Mouse (Mus musculus) lung, embryonic 15.5 days (tissue): ENCODE measurements around the gene Snap25. TPM values are rescaled to one million over a fixed set of nuclear protein-coding genes. Genes with fewer than 3 reads are reported as not detected.

ENCODE experiments used
- ATAC-seq: fragments of 200-750 bp; cut with Nextera tagmentation; 2 replicates; pipeline ENCODE4 v1.8.0; 2017; ENCODE audit warnings: moderate number of reproducible peaks, borderline replicate concordance; ENCODE audit not compliant: low FRiP score, low TSS enrichment; ENCODE audit errors: extremely low read depth
- H3K27ac ChIP-seq: fragments of 300-500 bp; sonication (generic); 2 replicates; pipeline ENCODE4 v1.5.1; 2015; ENCODE audit warnings: moderate library complexity, mild to moderate bottlenecking, inconsistent platforms
- H3K27me3 ChIP-seq: fragments of 300-500 bp; sonication (generic); 2 replicates; pipeline ENCODE4 v1.6.1; 2015; ENCODE audit warnings: inconsistent platforms
- H3K36me3 ChIP-seq: fragments of 300-500 bp; sonication (generic); 2 replicates; pipeline ENCODE4 v1.6.1; 2015; ENCODE audit warnings: inconsistent platforms
- H3K4me1 ChIP-seq: fragments of 300-500 bp; sonication (generic); 2 replicates; pipeline ENCODE4 v1.6.1; 2015; ENCODE audit warnings: inconsistent platforms
- H3K4me2 ChIP-seq: fragments of 300-500 bp; sonication (generic); 2 replicates; pipeline ENCODE4 v1.6.1; 2015; ENCODE audit warnings: inconsistent platforms, mild to moderate bottlenecking, moderate library complexity
- H3K4me3 ChIP-seq: fragments of 300-500 bp; sonication (generic); 2 replicates; pipeline ENCODE4 v1.5.1; 2015; ENCODE audit warnings: mild to moderate bottlenecking, inconsistent platforms
- H3K9ac ChIP-seq: fragments of 300-500 bp; sonication (generic); 2 replicates; pipeline ENCODE4 v1.6.1; 2015; ENCODE audit warnings: inconsistent platforms
- H3K9me3 ChIP-seq: fragments of 300-500 bp; sonication (generic); 2 replicates; pipeline ENCODE4 v1.6.1; 2016; ENCODE audit warnings: inconsistent platforms
- WGBS: fragments of 180-500 bp; shearing (Covaris S2); methylation state at CpG from one replicate; pipeline ENCODE4 v1.1.7; 2015; 5-methylcytosine and 5-hydroxymethylcytosine counted together
- polyA plus RNA-seq: library from polyadenylated mRNA; unstranded; fragments of >200 nt; fragmentation: Nextera tagmentation; extraction: Ambion mirVana; gene quantifications from 2 replicates; pipeline ENCODE4 v1.2.1, GENCODE M21; 2015

Gene Snap25
- polyA plus RNA-seq, 1 experiment from 2014 or later, result 1.6 TPM

DNA sequence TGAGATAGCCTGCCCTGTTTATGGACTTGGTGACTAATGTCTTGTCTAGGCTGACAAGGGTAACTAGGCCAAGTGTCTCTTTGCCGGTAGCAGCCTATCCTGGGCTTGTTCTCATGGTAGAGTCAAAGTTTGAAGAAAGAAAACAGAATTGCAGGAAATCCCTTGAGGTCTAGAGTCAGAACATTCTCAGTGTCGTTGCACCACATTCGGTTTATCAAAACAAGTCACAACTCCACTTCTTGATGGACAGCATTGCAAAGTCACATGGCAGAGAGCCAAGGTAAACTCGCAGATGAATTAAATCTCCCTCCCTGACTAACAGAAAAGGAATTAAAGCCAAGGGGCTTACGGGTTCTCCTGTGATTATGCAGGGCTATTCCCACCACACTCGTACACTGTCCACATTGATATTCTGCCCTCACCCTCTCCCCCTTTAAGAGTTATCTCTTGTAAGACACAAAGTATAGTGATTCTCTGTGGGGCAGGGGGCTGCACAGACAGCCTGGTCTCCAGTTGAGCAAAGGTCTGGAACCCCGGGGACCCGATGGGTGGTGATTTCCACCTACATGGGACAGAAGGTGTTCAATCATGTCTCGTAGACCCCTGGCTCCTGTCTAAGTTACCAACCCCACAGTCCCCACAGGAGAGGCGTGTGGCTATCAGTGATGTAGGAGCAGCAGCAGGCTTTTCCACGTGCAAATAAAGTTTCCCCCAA lies 30.9 kb upstream of the Snap25 start:
- Histone ChIP-seq H3K9ac (no peak overlapping the region), H3K27me3 (no peaks in the 10 kb centered on the region), H3K36me3 (no peaks in the 10 kb centered on the region), H3K9me3 (no peaks in the 10 kb centered on the region), H3K4me1 (peaks cover 19% of the 10 kb centered on the region), H3K4me2 (no peak overlapping the region), H3K4me3 (no peak overlapping the region), H3K27ac (no peak overlapping the region)
- WGBS, result 57% methylated on average over 11 of the region's 11 CpGs
- no peak for ATAC-seq

DNA sequence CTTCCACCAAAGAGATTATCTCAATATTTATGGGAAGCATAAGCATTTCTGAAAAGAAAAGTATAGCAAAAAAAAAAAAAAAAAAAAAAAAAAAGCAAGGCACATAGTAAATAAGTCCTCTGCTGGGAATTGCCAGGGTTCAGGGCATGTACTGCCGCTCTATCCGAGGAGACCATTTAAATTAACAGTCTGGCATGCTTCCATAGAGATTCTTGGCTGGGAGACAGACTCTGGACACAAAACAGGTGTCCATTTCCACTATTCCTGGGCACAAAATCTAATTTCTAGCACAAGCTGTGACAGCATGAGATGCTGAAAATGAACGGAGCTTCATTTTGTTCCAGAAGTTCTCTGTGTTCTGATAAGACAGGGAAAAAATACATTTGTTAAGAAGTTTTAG lies 27.1 kb upstream of the Snap25 start:
- 48% methylated on average over 3 of the region's 3 CpGs for WGBS
- H3K4me3 ChIP-seq, result no peak overlapping the region
- ATAC-seq, result no peak
- H3K9ac ChIP-seq, result no peak overlapping the region
- no peaks in the 10 kb centered on the region for H3K4me1 ChIP-seq
- H3K27me3 ChIP-seq, result no peaks in the 10 kb centered on the region
- no peaks in the 10 kb centered on the region for H3K36me3 ChIP-seq
- H3K9me3 ChIP-seq, result no peaks in the 10 kb centered on the region
- no peak overlapping the region for H3K4me2 ChIP-seq
- no peak overlapping the region for H3K27ac ChIP-seq

DNA sequence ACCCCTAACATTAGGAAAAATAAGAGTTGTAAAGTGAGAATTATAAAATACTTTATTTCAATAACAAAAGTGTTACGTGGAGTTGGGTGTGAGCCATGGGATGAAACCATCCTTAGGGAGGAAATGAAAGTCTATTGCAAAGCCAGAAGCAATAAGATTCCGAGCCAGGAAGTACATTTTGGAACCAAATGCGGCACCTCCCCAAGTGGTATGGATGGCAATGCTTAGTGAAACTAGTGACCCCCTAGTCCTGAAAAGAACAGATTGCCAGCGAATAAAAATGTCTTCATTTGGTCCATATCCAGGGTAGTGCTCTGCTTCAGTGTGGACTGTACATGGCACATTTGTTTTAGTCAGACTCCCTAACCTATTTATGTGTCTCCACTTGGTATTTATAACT lies 25.9 kb upstream of the Snap25 start:
- Histone ChIP-seq H3K9me3 (no peaks in the 10 kb centered on the region), H3K4me3 (no peak overlapping the region), H3K4me1 (no peaks in the 10 kb centered on the region), H3K9ac (no peak overlapping the region), H3K27me3 (no peaks in the 10 kb centered on the region), H3K27ac (no peak overlapping the region), H3K36me3 (no peaks in the 10 kb centered on the region), H3K4me2 (no peak overlapping the region)
- ATAC-seq, result no peak
- WGBS, result 83% methylated on average over 4 of the region's 4 CpGs

DNA sequence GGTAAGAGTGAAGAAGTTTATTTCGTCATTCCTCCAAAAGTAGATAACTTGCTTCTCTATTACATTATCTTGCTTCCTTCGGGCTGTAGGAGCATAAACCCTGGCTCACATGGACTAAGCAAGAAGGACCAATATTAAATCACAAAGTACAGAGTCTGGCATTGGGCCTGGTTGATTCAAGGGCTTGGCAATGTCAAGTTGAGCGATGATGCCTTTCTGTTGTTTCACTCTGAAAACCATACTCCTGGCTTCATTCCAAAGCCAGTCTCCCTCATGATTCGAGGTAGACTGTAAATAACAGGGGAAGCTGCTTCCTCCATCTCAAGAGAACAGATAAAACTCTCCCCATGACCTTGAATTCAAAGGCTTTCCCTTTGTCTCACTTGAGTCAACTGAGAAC lies 23.8 kb upstream of the Snap25 start:
- no peak for ATAC-seq
- 48% methylated on average over 4 of the region's 4 CpGs for WGBS
- H3K9ac ChIP-seq, result no peak overlapping the region
- H3K27me3 ChIP-seq, result no peaks in the 10 kb centered on the region
- no peak overlapping the region for H3K4me2 ChIP-seq
- no peaks in the 10 kb centered on the region for H3K4me1 ChIP-seq
- H3K9me3 ChIP-seq, result no peaks in the 10 kb centered on the region
- H3K4me3 ChIP-seq, result no peak overlapping the region
- no peak overlapping the region for H3K27ac ChIP-seq
- no peaks in the 10 kb centered on the region for H3K36me3 ChIP-seq

DNA sequence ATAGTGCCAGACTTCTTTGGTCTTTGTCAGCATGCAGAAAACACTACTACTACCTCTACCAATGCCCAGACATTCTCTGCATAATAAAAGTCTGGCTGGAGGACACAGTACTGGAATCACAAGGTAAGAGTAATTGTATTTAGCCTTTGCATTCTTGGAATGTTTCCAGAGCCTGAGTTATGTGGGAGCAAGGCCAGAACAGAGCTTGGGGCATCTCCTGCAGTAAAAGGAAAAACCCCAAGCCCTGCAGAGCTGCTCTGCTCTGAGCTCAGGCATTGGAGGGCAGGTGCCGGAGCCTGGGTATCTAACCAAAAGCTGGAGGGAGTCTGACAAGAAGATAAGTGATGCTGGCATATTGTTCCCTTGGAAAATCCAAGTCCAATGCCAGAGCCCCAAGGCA lies 21.6 kb upstream of the Snap25 start:
- Histone ChIP-seq H3K36me3 (no peaks in the 10 kb centered on the region), H3K4me2 (no peak overlapping the region), H3K9me3 (no peaks in the 10 kb centered on the region), H3K27ac (no peak overlapping the region), H3K27me3 (no peaks in the 10 kb centered on the region), H3K4me3 (no peak overlapping the region), H3K4me1 (no peaks in the 10 kb centered on the region), H3K9ac (no peak overlapping the region)
- ATAC-seq, result no peak
- 81% methylated on average over 1 of the region's 1 CpGs for WGBS

DNA sequence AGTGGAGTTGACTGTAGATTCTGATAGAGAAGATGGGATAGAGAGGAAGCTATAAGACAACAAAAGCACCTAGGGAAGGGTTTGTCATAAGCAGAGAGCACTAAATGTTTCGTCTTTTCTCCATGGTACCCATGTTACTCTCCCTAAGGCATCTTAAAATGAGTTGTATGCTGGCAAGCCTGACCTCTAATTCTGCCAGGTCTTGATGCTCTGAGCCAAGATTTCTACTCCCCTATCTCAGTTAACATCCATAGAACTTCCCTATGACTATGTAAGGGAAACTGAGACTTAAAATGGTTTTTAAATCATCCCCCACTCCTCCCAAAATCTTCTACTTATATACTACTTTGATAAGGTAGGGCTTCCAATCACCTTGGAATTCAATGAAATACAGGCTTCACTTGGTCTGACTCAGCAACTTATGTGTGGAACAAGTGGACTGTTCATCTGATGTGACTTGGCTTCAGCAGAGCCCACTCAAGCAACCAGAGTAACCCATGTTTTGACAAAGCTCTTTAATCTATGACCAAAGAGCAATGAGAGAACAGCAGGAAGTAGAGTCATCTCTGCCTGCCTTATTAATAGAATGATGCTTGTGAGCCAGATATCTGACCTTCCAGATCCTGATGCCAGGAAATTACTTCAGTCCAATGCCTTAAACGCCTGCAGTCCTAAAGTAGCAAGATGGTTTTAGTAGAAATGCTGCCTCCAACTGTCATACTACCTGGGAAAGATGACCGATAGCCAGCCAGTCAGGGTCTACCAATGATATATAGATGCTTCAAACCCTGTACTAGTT lies 13.6 kb upstream of the Snap25 start:
- Histone ChIP-seq H3K9ac (no peak overlapping the region), H3K27me3 (no peaks in the 10 kb centered on the region), H3K36me3 (no peaks in the 10 kb centered on the region), H3K9me3 (no peaks in the 10 kb centered on the region), H3K4me3 (no peak overlapping the region), H3K27ac (no peak overlapping the region), H3K4me2 (no peak overlapping the region), H3K4me1 (no peaks in the 10 kb centered on the region)
- ATAC-seq, result no peak
- WGBS, result 71% methylated on average over 3 of the region's 3 CpGs

DNA sequence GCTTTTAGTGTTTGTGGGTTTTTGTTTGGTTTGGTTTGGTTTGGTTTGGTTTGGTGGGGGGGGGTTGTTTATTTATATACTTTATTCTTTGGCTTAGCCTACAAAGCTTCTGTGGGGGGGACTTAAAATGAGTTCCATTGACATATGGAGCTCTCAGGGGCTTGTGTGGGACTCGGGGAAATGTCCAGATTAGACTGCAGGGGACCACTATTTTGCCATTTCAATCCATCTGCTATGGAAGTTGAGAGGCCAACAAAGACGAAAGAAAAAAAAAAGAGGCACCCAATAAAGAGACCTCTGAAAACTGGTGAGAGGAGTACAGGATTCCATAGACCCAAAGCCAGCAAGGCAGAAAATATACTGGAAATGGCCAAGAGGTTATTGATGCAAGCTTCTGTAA lies 9.9 kb upstream of the Snap25 start:
- 67% methylated on average over 2 of the region's 2 CpGs for WGBS
- H3K4me1 ChIP-seq, result no peaks in the 10 kb centered on the region
- ATAC-seq, result no peak

DNA sequence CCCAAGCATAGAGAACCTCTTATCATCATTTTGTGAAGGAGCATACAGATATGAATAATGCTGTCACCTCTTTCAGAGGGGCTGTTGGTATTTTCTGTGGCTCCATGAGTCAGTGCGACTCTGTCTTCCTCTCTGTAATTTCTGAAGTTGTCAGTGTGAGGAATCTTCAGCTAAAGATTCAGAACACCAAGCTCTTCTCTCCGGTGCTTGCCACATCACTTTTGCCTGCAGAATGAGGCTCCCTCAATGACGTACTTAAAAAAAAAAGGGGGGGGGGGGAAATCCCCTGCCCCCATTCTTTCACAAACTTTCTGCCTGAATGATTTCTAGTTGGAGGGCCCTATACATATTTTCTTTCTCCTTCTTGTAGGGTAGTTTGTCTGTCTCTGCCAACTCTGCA lies 2.1 kb upstream of the Snap25 start:
- Histone ChIP-seq H3K9ac (no peak overlapping the region), H3K4me3 (no peak overlapping the region), H3K27ac (no peak overlapping the region), H3K9me3 (no peaks in the 10 kb centered on the region), H3K4me1 (peaks cover 8% of the 10 kb centered on the region), H3K4me2 (no peak overlapping the region), H3K36me3 (no peaks in the 10 kb centered on the region), H3K27me3 (peaks cover 22% of the 10 kb centered on the region)
- WGBS, result 50% methylated on average over 3 of the region's 3 CpGs
- no peak for ATAC-seq

More for the DNA sequence above, 9.9 kb upstream of the Snap25 start:
- no peak overlapping the region for H3K4me3 ChIP-seq
- no peaks in the 10 kb centered on the region for H3K27me3 ChIP-seq
- H3K4me2 ChIP-seq, result no peak overlapping the region
- H3K9me3 ChIP-seq, result no peaks in the 10 kb centered on the region
- no peak overlapping the region for H3K9ac ChIP-seq
- H3K36me3 ChIP-seq, result no peaks in the 10 kb centered on the region
- H3K27ac ChIP-seq, result no peak overlapping the region

DNA sequence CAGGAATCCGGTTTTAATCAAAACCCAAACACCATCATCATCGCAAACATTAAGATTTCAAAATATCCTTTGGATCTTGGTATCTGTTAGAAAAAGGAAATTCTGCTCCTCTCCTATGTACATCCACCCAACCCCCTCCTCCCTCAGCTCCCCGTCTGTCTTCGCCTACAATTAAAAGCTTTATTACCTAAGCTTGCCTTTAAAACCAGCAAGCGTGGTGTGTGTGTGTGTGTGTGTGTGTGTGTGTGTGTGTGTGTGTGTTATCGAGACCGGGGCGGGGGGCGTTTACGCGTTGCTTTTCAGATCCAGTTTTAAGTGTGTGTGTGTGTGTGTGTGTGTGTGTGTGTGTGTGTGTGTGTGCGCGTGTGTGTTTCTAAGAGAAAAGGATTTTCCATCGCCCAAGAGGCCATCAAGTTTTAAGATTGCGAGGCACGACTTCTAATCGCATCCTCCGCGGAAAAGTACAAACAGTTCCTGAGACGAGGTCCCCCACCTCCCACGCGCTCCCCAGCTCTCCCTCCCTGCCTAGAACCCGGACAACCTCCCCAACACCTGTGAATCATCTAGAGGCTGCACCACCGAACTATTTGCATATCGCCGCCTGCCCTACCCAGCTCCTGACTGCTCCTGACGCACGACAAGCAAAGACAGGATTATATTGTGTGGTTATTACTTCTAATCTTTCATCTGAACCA lies 1.4 kb upstream of the Snap25 start:
- Histone ChIP-seq H3K9me3 (no peaks in the 10 kb centered on the region), H3K27me3 (peaks cover 22% of the 10 kb centered on the region), H3K27ac (no peak overlapping the region), H3K9ac (no peak overlapping the region), H3K36me3 (no peaks in the 10 kb centered on the region), H3K4me2 (peak overlapping the region; percentile 34), H3K4me1 (peaks cover 8% of the 10 kb centered on the region), H3K4me3 (no peak overlapping the region)
- WGBS, result 4% methylated on average over 26 of the region's 28 CpGs
- ATAC-seq, result no peak

DNA sequence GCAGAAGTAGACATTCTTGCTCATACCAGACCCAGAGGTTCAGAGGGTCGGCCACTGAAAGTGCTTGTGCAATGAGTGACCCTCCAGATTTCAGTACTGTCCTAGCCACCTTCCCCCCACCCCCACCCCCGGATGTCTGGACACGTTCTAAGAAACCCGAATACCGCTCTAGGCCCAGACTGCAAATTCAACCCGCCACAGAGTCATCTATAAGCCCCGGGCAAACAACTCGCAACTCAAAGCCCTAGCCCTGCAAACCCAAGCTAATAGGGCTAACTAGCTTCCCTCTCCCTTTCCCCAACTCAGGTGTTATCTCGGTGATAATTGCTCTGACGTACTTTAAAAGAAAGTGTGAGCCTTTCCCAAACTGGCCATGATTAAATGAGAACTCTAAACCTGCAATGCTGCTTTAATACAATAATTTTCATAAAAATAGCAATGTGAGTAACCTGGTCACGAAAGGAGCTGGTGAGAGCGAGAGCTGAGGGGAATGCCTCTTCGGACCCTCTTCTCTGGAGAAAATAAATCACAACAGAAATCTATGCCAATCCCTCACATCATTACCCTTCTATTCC lies 725 bp upstream of the Snap25 start:
- Histone ChIP-seq H3K4me3 (no peak overlapping the region; the same call in 1 of the 2 replicates), H3K27me3 (peaks cover 22% of the 10 kb centered on the region), H3K9ac (no peak overlapping the region), H3K27ac (no peak overlapping the region), H3K4me1 (peaks cover 8% of the 10 kb centered on the region), H3K4me2 (peak overlapping the region; percentile 55), H3K36me3 (no peaks in the 10 kb centered on the region), H3K9me3 (no peaks in the 10 kb centered on the region)
- WGBS, result 3% methylated on average over 13 of the region's 13 CpGs
- no peak for ATAC-seq

DNA sequence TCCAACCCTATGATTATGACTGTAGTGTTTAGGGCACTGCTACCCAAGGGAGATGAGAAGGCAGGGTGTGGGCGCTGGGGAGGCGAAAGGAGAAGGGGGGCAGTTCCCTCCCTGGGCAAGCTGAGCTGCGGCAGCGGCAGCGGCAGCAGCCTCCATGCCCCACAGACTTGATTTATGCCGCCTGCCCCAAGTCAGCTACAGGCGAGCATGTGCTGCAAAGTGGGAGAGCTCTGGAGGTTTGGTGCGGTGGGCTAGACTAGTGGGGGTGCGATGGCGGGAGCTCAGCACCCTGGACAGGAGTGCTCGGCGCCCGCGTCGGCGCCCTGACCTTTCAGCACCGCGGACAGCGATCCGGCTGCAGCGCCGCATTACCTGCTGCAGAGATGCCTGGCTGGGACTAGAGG lies 757 bp downstream of the Snap25 start:
- no peaks in the 10 kb centered on the region for H3K9me3 ChIP-seq
- H3K4me3 ChIP-seq, result 0 out of 2 replicates have a peak overlapping the region, but pooled peaks have one; percentile 7
- peaks cover 8% of the 10 kb centered on the region for H3K4me1 ChIP-seq
- H3K27me3 ChIP-seq, result peaks cover 22% of the 10 kb centered on the region
- no peaks in the 10 kb centered on the region for H3K36me3 ChIP-seq
- peak overlapping the region; percentile 55 for H3K4me2 ChIP-seq
- H3K9ac ChIP-seq, result no peak overlapping the region
- peak; percentile 91 for ATAC-seq
- no peak overlapping the region for H3K27ac ChIP-seq
- under 1% methylated on average over 22 of the region's 22 CpGs for WGBS

DNA sequence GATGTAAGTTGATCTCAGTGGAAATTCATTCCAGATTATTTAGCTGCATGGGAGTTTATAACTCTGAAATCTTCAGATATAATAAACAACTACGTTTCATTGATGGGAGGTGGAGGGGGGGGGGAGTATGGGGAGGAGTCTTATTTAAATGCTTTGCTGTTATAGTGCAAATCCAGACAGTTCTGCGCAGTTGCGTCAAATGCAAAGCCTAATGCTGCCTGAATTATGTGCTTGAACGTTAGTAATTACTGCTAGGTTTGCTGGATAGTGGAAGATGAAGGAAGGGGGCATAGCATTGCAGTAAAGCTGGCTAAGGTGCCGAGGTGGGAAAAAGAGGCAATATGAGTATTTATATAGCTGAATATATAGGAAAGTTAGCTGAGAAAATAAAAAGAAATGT lies 2.3 kb downstream of the Snap25 start:
- H3K4me1 ChIP-seq, result peaks cover 8% of the 10 kb centered on the region
- H3K36me3 ChIP-seq, result no peaks in the 10 kb centered on the region
- ATAC-seq, result no peak
- H3K9ac ChIP-seq, result no peak overlapping the region
- no peak overlapping the region for H3K4me3 ChIP-seq
- H3K4me2 ChIP-seq, result no peak overlapping the region
- H3K9me3 ChIP-seq, result no peaks in the 10 kb centered on the region
- no peak overlapping the region for H3K27ac ChIP-seq
- 57% methylated on average over 5 of the region's 5 CpGs for WGBS
- peaks cover 22% of the 10 kb centered on the region for H3K27me3 ChIP-seq
